17 mouse cellular contexts compared by ENCODE assay signal in genomic region chr1:185539458-185539857, GRCm38 (mm10).
"Had no signal": no experiment of that assay in that cellular context is flagged by ENCODE, and none has a peak within 500 bp of the region (broad histone marks: within the 10 kb centered on the region; RNA-seq: fewer than 3 reads in every experiment).

No protein-coding gene starts in this region.

- H3K27me3 ChIP-seq: lung, embryonic 15.5 days; megakaryocyte, embryonic 14.5 days; midbrain, embryonic 13.5 days; midbrain, embryonic 15.5 days; neural tube, embryonic 12.5 days had no signal

- H3K27ac ChIP-seq: lung, embryonic 15.5 days; macrophage; midbrain, embryonic 13.5 days; midbrain, embryonic 15.5 days; neural tube, embryonic 12.5 days had no signal

- H3K9me3 ChIP-seq: lung, embryonic 15.5 days; megakaryocyte, embryonic 14.5 days; midbrain, embryonic 13.5 days; midbrain, embryonic 15.5 days; neural tube, embryonic 12.5 days had no signal

- H3K9ac ChIP-seq: lung, embryonic 15.5 days; midbrain, embryonic 13.5 days; midbrain, embryonic 15.5 days; neural tube, embryonic 12.5 days had no signal

- DNase-seq: lung, adult 2 months; lung, postnatal 14 days; lung, postnatal 36 days; right cerebral cortex, postnatal 25 days; right cerebral cortex, postnatal 4 days; spleen, adult 18-20 months; thymus, adult 18-20 months; thymus, postnatal 14 days; thymus, postnatal 36 days had no signal

- ATAC-seq: lung, postnatal 0 days; midbrain, embryonic 13.5 days; midbrain, embryonic 15.5 days had no signal

- H3K4me1 ChIP-seq: lung, embryonic 15.5 days; midbrain, embryonic 13.5 days; midbrain, embryonic 15.5 days; neural tube, embryonic 12.5 days had no signal

- H3K4me2 ChIP-seq: lung, embryonic 15.5 days; midbrain, embryonic 11.5 days; midbrain, embryonic 13.5 days; midbrain, embryonic 15.5 days; neural tube, embryonic 12.5 days had no signal

- H3K4me3 ChIP-seq: lung, embryonic 15.5 days; megakaryocyte, embryonic 14.5 days; midbrain, embryonic 13.5 days; midbrain, embryonic 15.5 days; neural tube, embryonic 12.5 days had no signal

- H3K36me3 ChIP-seq: lung, embryonic 15.5 days; midbrain, embryonic 13.5 days; midbrain, embryonic 15.5 days; neural tube, embryonic 12.5 days had no signal
